Mouse (Mus musculus) midbrain, embryonic 11.5 days (tissue): ENCODE data around the gene Glis2. TPM values are rescaled to one million over a fixed set of nuclear protein-coding genes. Genes with fewer than 3 reads are reported as not detected.

Source experiments
- ATAC-seq: fragments of 200-750 bp; cut with Nextera tagmentation; 2 replicates; pipeline ENCODE4 v1.8.0; 2017; ENCODE audit warnings: moderate TSS enrichment, moderate library complexity; ENCODE audit not compliant: low FRiP score
- DNase-seq: peaks from one replicate; pipeline ENCODE4 v3.0.0; 2015; ENCODE audit warnings: low spot score; ENCODE audit errors: missing footprints
- H3K27ac ChIP-seq: fragments of 300-500 bp; sonication (generic); 2 replicates; pipeline ENCODE4 v1.5.1; 2014; ENCODE audit warnings: low read depth, low read length
- H3K27me3 ChIP-seq: fragments of 300-500 bp; sonication (generic); 2 replicates; pipeline ENCODE4 v1.6.1; 2014; ENCODE audit warnings: mild to moderate bottlenecking, low read length, moderate library complexity, mixed read lengths; ENCODE audit not compliant: control insufficient read depth, insufficient read depth
- H3K36me3 ChIP-seq: fragments of 300-500 bp; sonication (generic); 2 replicates; pipeline ENCODE4 v1.6.1; 2014; ENCODE audit warnings: mild to moderate bottlenecking, low read length, moderate library complexity, mixed read lengths; ENCODE audit not compliant: control insufficient read depth, insufficient read depth
- H3K4me1 ChIP-seq: fragments of 300-500 bp; sonication (generic); 2 replicates; pipeline ENCODE4 v1.6.1; 2014; ENCODE audit warnings: low read length; ENCODE audit not compliant: control insufficient read depth, insufficient read depth
- H3K4me2 ChIP-seq: fragments of 300-500 bp; sonication (generic); 2 replicates; pipeline ENCODE4 v1.6.1; 2014; ENCODE audit warnings: mild to moderate bottlenecking, moderate library complexity
- H3K4me3 ChIP-seq: fragments of 300-500 bp; sonication (generic); 2 replicates; pipeline ENCODE4 v1.5.1; 2014; ENCODE audit warnings: low read depth, low read length
- H3K9ac ChIP-seq: fragments of 300-500 bp; sonication (generic); 2 replicates; pipeline ENCODE4 v1.6.1; 2014; ENCODE audit warnings: low read length
- H3K9me3 ChIP-seq: fragments of 300-500 bp; sonication (generic); 2 replicates; pipeline ENCODE4 v1.6.1; 2016; ENCODE audit warnings: low read length; ENCODE audit not compliant: control insufficient read depth
- WGBS: fragments of 180-500 bp; shearing (Covaris S2); extraction: QIAGEN DNeasy Blood & Tissue Kit; methylation state at CpG from one replicate; pipeline ENCODE4 v1.1.7; 2014; 5-methylcytosine and 5-hydroxymethylcytosine counted together
- polyA plus RNA-seq: library from polyadenylated mRNA; unstranded; fragments of >200 nt; fragmentation: Nextera tagmentation; extraction: Ambion mirVana; gene quantifications from 2 replicates; pipeline ENCODE4 v1.2.1, GENCODE M21; 2014

The Glis2 gene
- polyA plus RNA-seq, 1 experiment from 2014 or later, result 27.2 TPM

DNA sequence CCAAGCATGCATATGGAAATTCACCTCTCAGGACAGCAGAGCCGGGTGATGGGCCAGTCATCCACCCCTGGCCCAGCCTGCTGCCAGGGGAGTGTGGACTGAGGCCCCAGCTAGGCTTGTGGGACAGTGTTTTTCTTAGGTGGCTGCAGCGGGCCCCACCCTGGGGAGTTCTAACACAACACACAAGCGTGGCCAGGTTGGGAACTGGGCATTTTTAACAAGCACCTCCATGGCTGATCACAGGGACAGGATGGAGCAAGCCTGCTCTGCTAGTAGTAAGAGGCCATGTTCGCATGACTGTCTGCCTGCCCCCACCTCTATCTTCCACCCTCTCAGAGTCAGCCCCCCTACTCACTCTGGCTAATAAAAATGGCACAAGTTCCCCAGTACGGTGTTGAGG lies 3.5 kb downstream of the Glis2 start:
- Histone ChIP-seq H3K9ac (no peak overlapping the region), H3K4me1 (peaks cover 71% of the 10 kb centered on the region), H3K4me2 (peak overlapping the region; percentile 2; the same call in 1 of the 2 replicates), H3K4me3 (no peak overlapping the region), H3K36me3 (no peaks in the 10 kb centered on the region), H3K27me3 (no peaks in the 10 kb centered on the region), H3K27ac (no peak overlapping the region), H3K9me3 (no peaks in the 10 kb centered on the region)
- 67% methylated on average over 5 of the region's 5 CpGs for WGBS
- peak; percentile 79 for DNase-seq
- ATAC-seq, result no peak

GRCm38 (mm10) chr16:4598891-4599543 lies 4.5 kb downstream of the Glis2 start:
- no peak overlapping the region; the same call in 1 of the 2 replicates for H3K4me2 ChIP-seq
- H3K9me3 ChIP-seq, result no peaks in the 10 kb centered on the region
- no peaks in the 10 kb centered on the region for H3K27me3 ChIP-seq
- DNase-seq, result peak; percentile 81
- 36% methylated on average over 6 of the region's 6 CpGs for WGBS
- peaks cover 71% of the 10 kb centered on the region for H3K4me1 ChIP-seq
- no peaks in the 10 kb centered on the region for H3K36me3 ChIP-seq
- H3K27ac ChIP-seq, result peak overlapping the region; percentile 40
- no peak overlapping the region for H3K4me3 ChIP-seq
- ATAC-seq, result no peak
- peak overlapping the region; percentile 32; the same call in 1 of the 2 replicates for H3K9ac ChIP-seq

GRCm38 (mm10) chr16:4599616-4600015 lies 5.1 kb downstream of the Glis2 start:
- Histone ChIP-seq H3K4me2 (no peak overlapping the region), H3K27ac (no peak overlapping the region; the same call in 1 of the 2 replicates), H3K4me3 (no peak overlapping the region), H3K27me3 (no peaks in the 10 kb centered on the region), H3K4me1 (peaks cover 76% of the 10 kb centered on the region), H3K9me3 (no peaks in the 10 kb centered on the region), H3K9ac (0 out of 2 replicates have a peak overlapping the region, but pooled peaks have one; percentile 12), H3K36me3 (no peaks in the 10 kb centered on the region)
- no peak for ATAC-seq
- WGBS, result 80% methylated on average over 3 of the region's 3 CpGs
- peak; percentile 81 for DNase-seq

DNA sequence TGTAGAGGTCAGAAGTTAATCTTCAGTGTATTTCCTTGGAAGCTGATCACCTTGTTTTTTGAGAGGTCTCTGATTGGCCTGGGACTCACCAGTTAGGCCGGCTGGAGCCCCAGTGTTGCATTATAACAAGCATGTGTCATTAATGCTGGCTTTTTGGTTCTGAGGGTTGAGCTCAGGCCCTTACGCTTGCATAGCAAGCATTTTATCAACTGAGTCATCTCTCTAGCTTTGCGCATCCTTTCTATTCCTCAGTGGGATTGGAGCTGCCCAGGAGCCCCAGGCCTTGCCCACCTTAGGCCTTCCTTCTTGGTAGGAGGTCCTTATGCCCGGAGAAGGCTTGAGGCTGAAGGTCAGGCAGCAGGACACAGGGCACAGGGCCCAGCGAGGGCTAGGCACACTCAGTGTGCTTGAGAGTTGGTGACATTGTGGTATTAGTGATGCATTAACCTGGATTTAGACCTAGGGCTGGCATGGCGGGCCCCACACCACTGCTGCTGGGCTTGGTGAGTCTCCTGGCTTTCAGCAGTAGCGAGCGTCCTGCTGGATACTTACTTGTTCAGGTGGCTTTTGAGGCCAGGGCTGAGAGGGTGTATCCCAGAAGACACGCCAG lies 6.3 kb downstream of the Glis2 start:
- H3K9me3 ChIP-seq, result no peaks in the 10 kb centered on the region
- DNase-seq (peak; percentile 81), ATAC-seq (no peak)
- no peak overlapping the region for H3K4me2 ChIP-seq
- H3K27ac ChIP-seq, result no peak overlapping the region
- no peaks in the 10 kb centered on the region for H3K36me3 ChIP-seq
- H3K4me3 ChIP-seq, result no peak overlapping the region
- no peak overlapping the region for H3K9ac ChIP-seq
- peaks cover 82% of the 10 kb centered on the region for H3K4me1 ChIP-seq
- whole genome bisulfite sequencing, result 78% methylated on average over 9 of the region's 9 CpGs
- H3K27me3 ChIP-seq, result no peaks in the 10 kb centered on the region

GRCm38 (mm10) chr16:4602189-4602588 lies 7.7 kb downstream of the Glis2 start:
- H3K4me2 ChIP-seq, result no peak overlapping the region
- H3K4me1 ChIP-seq, result peaks cover 80% of the 10 kb centered on the region
- ATAC-seq, result no peak
- H3K36me3 ChIP-seq, result no peaks in the 10 kb centered on the region
- no peaks in the 10 kb centered on the region for H3K9me3 ChIP-seq
- H3K9ac ChIP-seq, result peak overlapping the region; percentile 33; the same call in 1 of the 2 replicates
- peak; percentile 21 for DNase-seq
- H3K27me3 ChIP-seq, result no peaks in the 10 kb centered on the region
- H3K4me3 ChIP-seq, result no peak overlapping the region
- WGBS, result 29% methylated on average over 3 of the region's 3 CpGs
- peak overlapping the region; percentile 40 for H3K27ac ChIP-seq

- no peaks in the 10 kb centered on the region for H3K9me3 ChIP-seq
- no peak overlapping the region for H3K4me3 ChIP-seq
- DNase-seq (peak; percentile 80), ATAC-seq (no peak)
- no peaks in the 10 kb centered on the region for H3K36me3 ChIP-seq
- H3K9ac ChIP-seq, result no peak overlapping the region
- no peak overlapping the region for H3K4me2 ChIP-seq
- H3K4me1 ChIP-seq, result peaks cover 73% of the 10 kb centered on the region
- no peak overlapping the region for H3K27ac ChIP-seq
- WGBS, result 56% methylated on average over 7 of the region's 7 CpGs
- no peaks in the 10 kb centered on the region for H3K27me3 ChIP-seq
Measured at GRCm38 (mm10) chr16:4602766-4603452, 8.4 kb downstream of the Glis2 start.

GRCm38 (mm10) chr16:4603453-4603837 lies 8.9 kb downstream of the Glis2 start:
- DNase-seq (no peak), ATAC-seq (no peak)
- Histone ChIP-seq H3K27ac (no peak overlapping the region), H3K4me2 (no peak overlapping the region), H3K9ac (no peak overlapping the region), H3K4me3 (no peak overlapping the region), H3K4me1 (peaks cover 67% of the 10 kb centered on the region), H3K27me3 (no peaks in the 10 kb centered on the region), H3K36me3 (no peaks in the 10 kb centered on the region), H3K9me3 (no peaks in the 10 kb centered on the region)
- WGBS, result 75% methylated on average over 1 of the region's 1 CpGs

- H3K36me3 ChIP-seq, result no peaks in the 10 kb centered on the region
- H3K27ac ChIP-seq, result no peak overlapping the region
- H3K4me3 ChIP-seq, result no peak overlapping the region
- 68% methylated on average over 11 of the region's 11 CpGs for WGBS
- H3K4me1 ChIP-seq, result peaks cover 59% of the 10 kb centered on the region
- H3K4me2 ChIP-seq, result no peak overlapping the region
- H3K9me3 ChIP-seq, result no peaks in the 10 kb centered on the region
- no peak for ATAC-seq
- DNase-seq, result peak; percentile 79
- no peaks in the 10 kb centered on the region for H3K27me3 ChIP-seq
- no peak overlapping the region for H3K9ac ChIP-seq
Measured at GRCm38 (mm10) chr16:4604293-4604837, 9.9 kb downstream of the Glis2 start.
